Mouse (Mus musculus) testis, adult 2 months (tissue): ENCODE measurements around the gene Afap1.

ENCODE experiments used
- CTCF ChIP-seq: fragments of 200-500 bp; IDR thresholded peaks from 2 replicates; pipeline ENCODE4 v1.5.1; 2012; ENCODE audit warnings: low read depth, mild to moderate bottlenecking, inconsistent platforms, low read length, moderate library complexity; ENCODE audit not compliant: control insufficient read depth, insufficient read depth, insufficient replicate concordance
- POLR2A ChIP-seq: fragments of 200-500 bp; IDR thresholded peaks from 2 replicates; pipeline ENCODE4 v1.6.1; 2012; ENCODE audit warnings: low read depth, mild to moderate bottlenecking, inconsistent platforms, low read length, moderate library complexity; ENCODE audit not compliant: control insufficient read depth

DNA sequence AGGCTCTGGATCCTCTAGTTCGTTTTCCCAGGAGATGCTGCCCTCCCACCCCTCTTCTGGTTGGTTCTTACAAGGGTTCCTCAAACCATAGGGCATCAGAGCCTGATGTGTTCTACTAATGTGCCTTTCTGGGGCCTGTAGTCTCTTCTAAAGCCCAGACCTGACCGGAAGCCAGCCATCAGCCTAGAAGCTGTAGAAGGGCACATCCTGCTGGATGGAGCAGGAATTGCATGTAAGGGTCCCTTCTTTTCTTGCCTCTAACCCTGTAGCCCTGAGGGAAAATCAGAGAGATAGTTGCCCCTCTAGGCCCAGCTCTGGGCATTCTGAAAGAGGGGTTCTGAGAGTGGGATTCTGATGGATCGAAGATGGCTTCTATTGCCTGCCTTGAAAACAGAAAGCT, 125.2 kb downstream of the Afap1 start:
- TF ChIP-seq POLR2A = no peak
- TF ChIP-seq CTCF = no peak; the same call in 1 of the 2 replicates
